Mouse (Mus musculus) ES-E14 (cell line): ENCODE measurements around the gene Dus1l. TPM values are rescaled to one million over a fixed set of nuclear protein-coding genes. Genes with fewer than 3 reads are reported as not detected.
"Not testable (repeated sequence)": the region's sequence is repeated elsewhere in the genome, so short reads cannot be mapped to it uniquely, and the experiment has no call there.

ENCODE experiments used
- DNase-seq: peaks from one replicate; pipeline ENCODE4 v3.0.0-alpha.2; 2013; ENCODE audit warnings: low read depth, low spot score
- H3K27ac ChIP-seq: 2 replicates; pipeline ENCODE4 v1.5.1; 2012; ENCODE audit warnings: low read depth, mild to moderate bottlenecking, low read length, moderate library complexity, mixed read lengths; ENCODE audit not compliant: poor library complexity, insufficient read depth, severe bottlenecking
- H3K36me3 ChIP-seq: 2 replicates; pipeline ENCODE4 v1.6.1; 2012; ENCODE audit warnings: mild to moderate bottlenecking, low read length, moderate library complexity, mixed read lengths; ENCODE audit not compliant: control insufficient read depth, poor library complexity, insufficient read depth, severe bottlenecking
- H3K4me1 ChIP-seq, 2 experiments: fragments of 150-350 bp in 1 of 2; sonication (generic) in 1 of 2; 2 replicates each; pipeline ENCODE4 v1.6.1; 2012; ENCODE audit warnings: low read length in 2 of 2, mild to moderate bottlenecking in 1 of 2, mixed read lengths in 1 of 2; ENCODE audit not compliant: control insufficient read depth in 2 of 2, insufficient read depth in 2 of 2, poor library complexity in 1 of 2
- H3K4me3 ChIP-seq, 2 experiments: fragments of 150-350 bp in 1 of 2; sonication (generic) in 1 of 2; 2 replicates each; pipeline ENCODE4 v1.5.1; 2012; ENCODE audit warnings: low read length in 2 of 2, low read depth in 1 of 2, mild to moderate bottlenecking in 1 of 2, mixed read lengths in 1 of 2; ENCODE audit not compliant: insufficient read depth in 1 of 2, poor library complexity in 1 of 2, severe bottlenecking in 1 of 2
- H3K9ac ChIP-seq: 2 replicates; pipeline ENCODE4 v1.6.1; 2012; ENCODE audit warnings: low read depth, mild to moderate bottlenecking, low read length, mixed read lengths; ENCODE audit not compliant: poor library complexity, insufficient read depth, severe bottlenecking
- H3K9me3 ChIP-seq: fragments of 150-350 bp; sonication (generic); 2 replicates; pipeline ENCODE4 v1.6.1; 2012; ENCODE audit warnings: low read depth, mild to moderate bottlenecking, low read length; ENCODE audit not compliant: control insufficient read depth, insufficient read depth
- CHD2 ChIP-seq: IDR thresholded peaks from 2 replicates; pipeline ENCODE4 v1.6.1; 2014; ENCODE audit warnings: mild to moderate bottlenecking, low read depth, low read length, inconsistent platforms
- HCFC1 ChIP-seq: IDR thresholded peaks from 2 replicates; pipeline ENCODE4 v1.6.1; 2012; ENCODE audit warnings: low read length, inconsistent platforms, borderline replicate concordance; ENCODE audit not compliant: insufficient read depth
- MAFK ChIP-seq: IDR thresholded peaks from 2 replicates; pipeline ENCODE4 v1.6.1; 2014; ENCODE audit warnings: mild to moderate bottlenecking, low read depth, low read length, inconsistent platforms; ENCODE audit not compliant: insufficient read depth
- ZC3H11A ChIP-seq: IDR thresholded peaks from 2 replicates; pipeline ENCODE4 v1.6.1; 2012; ENCODE audit warnings: low read depth, mild to moderate bottlenecking, inconsistent platforms, low read length, borderline replicate concordance
- ZNF384 ChIP-seq: IDR thresholded peaks from 2 replicates; pipeline ENCODE4 v1.6.1; 2012; ENCODE audit warnings: low read depth, low read length, inconsistent platforms
- in situ Hi-C, 2 experiments: fragments of 600-800 bp; cut with MboI; formaldehyde crosslinking; loops; one replicate each; pipeline ENCODE4 v1.15.1; 2025; ENCODE audit warnings: low sequenced_read_pairs in 2 of 2, inconsistent platforms in 1 of 2; ENCODE audit not compliant: unreplicated experiment in 2 of 2
- total RNA-seq: library from RNA; depleted of rRNA; stranded (reverse); fragments of 300-350 nt; gene quantifications from 2 replicates; pipeline ENCODE4 v1.2.3, GENCODE M21; 2012

Dus1l gene
- total RNA-seq, 1 experiment = 101 TPM

DNA sequence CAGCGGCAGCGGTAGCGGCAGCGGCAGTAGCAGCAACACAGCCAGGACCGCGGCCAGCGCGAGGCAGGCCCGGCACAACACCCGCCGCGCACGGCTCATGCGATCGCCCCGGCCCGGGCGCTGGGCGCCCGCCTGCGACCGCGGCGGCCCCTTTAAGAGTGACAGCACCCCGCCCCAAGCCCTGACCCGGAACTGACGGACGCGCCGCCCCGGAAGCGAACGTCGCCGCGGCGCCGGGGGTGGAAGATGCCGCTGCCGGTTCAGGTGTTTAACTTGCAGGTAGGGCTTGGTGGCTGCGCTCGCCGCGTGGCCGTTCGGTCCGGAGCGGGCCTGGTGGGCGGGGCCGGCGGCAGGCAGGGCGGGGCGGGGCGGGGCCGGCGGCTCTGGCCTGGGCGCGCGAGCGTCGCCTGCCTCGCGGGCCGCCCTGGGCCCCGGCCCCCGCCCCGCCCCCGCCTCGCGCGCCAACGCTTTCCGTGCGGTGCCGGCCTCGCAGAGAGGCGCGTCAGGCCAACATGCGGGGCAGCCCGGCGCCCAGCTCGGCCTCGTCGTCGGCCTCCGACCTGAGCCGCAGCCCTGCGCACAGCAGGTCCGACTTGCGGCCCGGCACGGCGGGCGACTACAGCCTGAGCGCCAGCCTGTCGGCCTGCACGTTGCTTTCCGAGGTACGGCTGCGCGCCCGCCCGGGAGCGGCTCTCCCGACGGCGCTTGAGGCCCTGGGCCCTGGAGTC, 12.0 kb downstream of the Dus1l start, which contains the start of the genes Rfng and Gps1:
Gene Rfng, minus strand, starts transcription at position 144 of the 728 bp plus-strand sequence.
Gene Gps1, plus strand, starts transcription at position 209 of the 728 bp plus-strand sequence.
- H3K27ac ChIP-seq = peak within 1 kb of the TSS; percentile 8; the same call in 1 of the 2 replicates
- H3K4me3 ChIP-seq = peak within 1 kb of the TSS; percentile 80 to 98
- peak; percentile 55 for DNase-seq
- peaks cover 33% of the 10 kb centered on the region for H3K36me3 ChIP-seq
- peak within 1 kb of the TSS; percentile 82 for H3K9ac ChIP-seq
- TF ChIP-seq CHD2 (no peak), HCFC1 (peak; percentile 54; the same call in 1 of the 2 replicates)
- in situ Hi-C loops = no loop called here
- H3K9me3 ChIP-seq = no peaks in the 10 kb centered on the region
- peaks cover 13 to 18% of the 10 kb centered on the region in 2 experiments for H3K4me1 ChIP-seq

DNA sequence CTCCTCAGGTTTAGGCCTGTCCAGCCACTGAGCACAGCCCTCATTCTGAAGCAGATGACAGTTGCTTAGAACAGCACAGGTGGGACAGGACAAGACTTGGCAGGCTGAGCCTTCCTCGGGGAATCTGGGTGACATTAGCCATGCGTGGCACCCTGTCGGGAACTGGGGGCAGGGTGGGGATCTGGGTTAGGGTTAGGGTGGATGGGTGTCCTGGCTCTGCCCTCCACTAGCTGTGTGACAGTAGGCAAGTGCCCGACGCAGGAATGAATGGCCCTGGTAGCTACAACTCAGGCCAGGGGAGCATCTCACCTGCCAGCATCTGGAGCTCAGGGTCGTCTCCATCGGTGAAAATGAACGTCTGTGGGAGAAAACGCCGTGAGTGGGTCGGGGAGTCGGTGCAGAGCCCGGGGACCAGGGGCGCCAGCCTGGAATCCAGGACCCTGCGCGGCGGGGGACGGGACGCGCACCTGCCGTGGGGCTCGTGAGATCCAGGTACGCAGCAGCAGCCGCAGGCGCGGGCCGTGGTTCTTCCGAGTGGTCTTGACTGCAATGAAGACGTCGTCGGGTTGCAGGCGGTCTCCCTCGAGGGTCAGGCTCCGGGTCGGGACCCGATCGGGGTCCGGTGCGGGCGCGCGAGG, 12.7 kb downstream of the Dus1l start:
- Histone ChIP-seq H3K9me3 (no peaks in the 10 kb centered on the region), H3K4me3 (peak overlapping the region; percentile 80 to 98), H3K27ac (no peak overlapping the region), H3K4me1 (peaks cover 16 to 21% of the 10 kb centered on the region in 2 experiments), H3K36me3 (peaks cover 29% of the 10 kb centered on the region), H3K9ac (peak overlapping the region; percentile 82)
- no peak for DNase-seq
- in situ Hi-C loops = no loop called here
- TF ChIP-seq CHD2 = no peak

DNA sequence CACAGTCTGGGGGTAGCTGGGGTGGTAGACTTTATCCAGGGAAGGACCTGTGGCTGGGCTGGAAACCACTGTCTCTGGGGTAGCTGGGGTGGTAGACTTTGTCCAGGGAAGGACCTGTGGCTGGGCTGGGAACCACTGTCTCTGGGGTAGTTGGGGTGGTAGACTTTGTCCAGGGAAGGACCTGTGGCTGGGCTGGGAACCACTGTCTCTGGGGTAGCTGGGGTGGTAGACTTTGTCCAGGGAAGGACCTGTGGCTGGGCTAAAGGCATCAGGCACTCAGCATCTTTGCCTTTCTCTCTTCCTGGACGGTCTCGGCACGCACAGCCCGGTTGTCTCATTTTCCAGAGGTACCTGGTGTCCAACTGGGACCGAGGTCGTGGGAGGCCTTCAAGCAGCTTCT, 14.8 kb downstream of the Dus1l start:
- DNase-seq, H3K9me3 ChIP-seq, in situ Hi-C loops: not testable (repeated sequence)

DNA sequence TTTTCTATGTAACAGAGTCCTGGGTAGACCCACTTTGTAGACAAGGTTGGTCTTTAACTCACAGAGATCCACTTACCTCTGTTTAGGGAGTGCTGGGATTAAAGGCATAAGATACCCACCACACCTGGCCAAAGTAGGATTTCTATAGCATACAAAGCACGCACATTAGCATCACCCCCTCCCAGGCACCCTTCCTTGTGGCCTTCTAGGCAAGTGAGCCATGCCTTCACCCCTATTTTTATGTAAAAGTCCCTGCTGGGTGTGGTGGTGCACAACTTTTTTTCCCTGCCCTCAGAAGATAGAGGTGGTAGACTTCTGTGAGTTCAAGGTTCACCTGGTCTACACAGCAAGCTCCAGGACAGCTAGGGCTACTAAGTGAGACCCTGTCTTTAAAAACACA, 16.3 kb downstream of the Dus1l start:
- no peak overlapping the region for H3K4me3 ChIP-seq
- no peak overlapping the region for H3K9ac ChIP-seq
- H3K4me1 ChIP-seq = peaks cover 16 to 34% of the 10 kb centered on the region in 2 experiments
- in situ Hi-C loops = loop anchor here in 1 of 2 experiments (5.0 kb wide), 1 partner anchor 53 kb away; the partner anchor contains the start of gene Dcxr
- no peak overlapping the region for H3K27ac ChIP-seq
- DNase-seq = no peak
- TF ChIP-seq ZNF384 (no peak), ZC3H11A (no peak), CHD2 (no peak), HCFC1 (no peak), MAFK (no peak)
- 0 out of 2 replicates have a peak, but pooled peaks cover 5% of the 10 kb centered on the region for H3K36me3 ChIP-seq
- no peaks in the 10 kb centered on the region for H3K9me3 ChIP-seq

More for the DNA sequence above, 14.8 kb downstream of the Dus1l start:
- peaks cover 16 to 34% of the 10 kb centered on the region in 2 experiments for H3K4me1 ChIP-seq
- H3K36me3 ChIP-seq, H3K4me3 ChIP-seq, H3K27ac ChIP-seq, H3K9ac ChIP-seq: not testable (repeated sequence)

DNA sequence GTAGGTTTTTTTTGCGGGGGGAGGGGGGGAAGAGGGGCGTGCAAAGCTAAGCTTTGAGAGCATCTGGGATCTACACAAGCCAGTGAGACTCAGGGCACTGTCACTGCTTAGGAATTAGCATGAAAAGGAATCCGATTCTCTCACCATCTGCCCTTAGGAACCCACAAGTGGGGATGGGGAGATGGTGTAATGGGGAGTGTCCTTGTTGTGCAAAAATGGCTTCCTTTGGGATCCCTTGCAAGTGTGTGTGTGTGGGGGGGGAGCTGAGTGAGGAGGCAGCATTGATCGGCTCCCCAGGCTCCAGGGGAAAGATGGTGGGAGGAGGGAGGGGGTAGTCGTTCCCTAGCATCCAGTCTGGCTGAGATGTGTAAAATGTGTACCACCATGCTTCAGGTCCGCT, 19.1 kb downstream of the Dus1l start:
- H3K4me3 ChIP-seq = no peak overlapping the region
- in situ Hi-C loops = loop anchor here in 1 of 2 experiments (5.0 kb wide), 1 partner anchor 50 kb away; the partner anchor contains the start of gene Dcxr
- no peak overlapping the region for H3K27ac ChIP-seq
- peaks cover 13 to 26% of the 10 kb centered on the region in 2 experiments for H3K4me1 ChIP-seq
- no peaks in the 10 kb centered on the region for H3K9me3 ChIP-seq
- TF ChIP-seq HCFC1 (no peak), MAFK (no peak), ZNF384 (no peak), ZC3H11A (no peak), CHD2 (no peak)
- 0 out of 2 replicates have a peak, but pooled peaks cover 4% of the 10 kb centered on the region for H3K36me3 ChIP-seq
- no peak overlapping the region for H3K9ac ChIP-seq
- no peak for DNase-seq
